Mouse (Mus musculus): ENCODE data around the gene Cts8.

DNA sequence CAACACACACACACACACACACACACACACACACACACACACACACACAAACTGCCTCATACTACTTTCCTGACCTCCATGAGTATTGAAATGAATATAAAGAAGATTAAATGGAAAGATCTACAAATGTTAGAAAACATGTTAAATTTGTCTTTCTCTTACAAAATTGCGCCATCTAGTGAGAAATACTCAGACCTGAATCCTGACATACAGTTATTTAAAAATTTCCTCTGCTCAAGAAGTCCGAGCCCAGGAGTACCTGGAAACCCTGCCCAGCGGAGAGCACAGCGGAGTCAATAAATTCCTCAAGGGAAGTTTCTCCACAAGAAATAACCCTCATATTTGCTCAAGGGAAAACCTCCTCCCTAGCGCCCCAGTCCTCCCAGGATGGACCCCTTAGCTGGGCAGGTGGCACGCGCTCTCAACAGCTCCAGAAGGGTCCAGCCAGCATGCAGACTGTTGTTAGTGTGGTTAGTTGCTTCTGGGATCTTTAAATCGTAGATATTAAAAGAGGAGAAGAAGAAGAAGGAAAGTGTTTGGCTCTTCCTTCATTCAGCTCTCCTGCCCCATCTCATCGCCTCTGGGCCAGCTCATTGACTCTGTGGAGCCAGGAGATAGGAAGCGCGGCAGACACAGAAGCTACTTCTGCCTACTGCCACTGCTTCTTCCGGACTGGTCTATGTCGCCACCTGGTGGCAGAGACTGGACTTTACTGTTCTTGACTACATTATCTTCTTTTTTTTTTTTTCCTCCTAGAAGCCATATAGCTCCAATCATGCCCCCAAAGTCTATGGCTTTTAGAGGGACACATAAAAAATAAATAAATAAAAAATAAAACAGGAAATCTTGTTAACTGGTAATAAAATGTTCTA, 13.8 kb downstream of the Cts8 start:
- TF ChIP-seq ELF1 (IDR thresholded peaks at IDR 0.05; ENCODE audit: low read depth, low read length) (no peak), JUND (conservative IDR thresholded peaks at IDR 0.05; ENCODE audit: low read depth, low read length) (no peak), ETS1 (conservative IDR thresholded peaks at IDR 0.05; ENCODE audit: low read depth, low read length) (no peak), USF1 (IDR thresholded peaks at IDR 0.05; ENCODE audit: low read depth, low read length) (no peak), ZNF384 (IDR thresholded peaks at IDR 0.05; ENCODE audit: low read depth, low read length) (peak; percentile 59), HCFC1 (IDR thresholded peaks at IDR 0.05; ENCODE audit: low read depth, low read length) (no peak), MAFK (IDR thresholded peaks at IDR 0.05; ENCODE audit: insufficient replicate concordance, low read length) (no peak), MAZ (IDR thresholded peaks at IDR 0.05; ENCODE audit: low read depth, low read length) (no peak), NRF1 (IDR thresholded peaks at IDR 0.05; ENCODE audit: low read depth, low read length) (no peak), POLR2A (IDR thresholded peaks at IDR 0.05; ENCODE audit: low read depth, low read length) (no peak)

All from CH12.LX (cell line).